Comparison of ENCODE assay signal across 8 mouse cellular contexts in the genomic region with DNA sequence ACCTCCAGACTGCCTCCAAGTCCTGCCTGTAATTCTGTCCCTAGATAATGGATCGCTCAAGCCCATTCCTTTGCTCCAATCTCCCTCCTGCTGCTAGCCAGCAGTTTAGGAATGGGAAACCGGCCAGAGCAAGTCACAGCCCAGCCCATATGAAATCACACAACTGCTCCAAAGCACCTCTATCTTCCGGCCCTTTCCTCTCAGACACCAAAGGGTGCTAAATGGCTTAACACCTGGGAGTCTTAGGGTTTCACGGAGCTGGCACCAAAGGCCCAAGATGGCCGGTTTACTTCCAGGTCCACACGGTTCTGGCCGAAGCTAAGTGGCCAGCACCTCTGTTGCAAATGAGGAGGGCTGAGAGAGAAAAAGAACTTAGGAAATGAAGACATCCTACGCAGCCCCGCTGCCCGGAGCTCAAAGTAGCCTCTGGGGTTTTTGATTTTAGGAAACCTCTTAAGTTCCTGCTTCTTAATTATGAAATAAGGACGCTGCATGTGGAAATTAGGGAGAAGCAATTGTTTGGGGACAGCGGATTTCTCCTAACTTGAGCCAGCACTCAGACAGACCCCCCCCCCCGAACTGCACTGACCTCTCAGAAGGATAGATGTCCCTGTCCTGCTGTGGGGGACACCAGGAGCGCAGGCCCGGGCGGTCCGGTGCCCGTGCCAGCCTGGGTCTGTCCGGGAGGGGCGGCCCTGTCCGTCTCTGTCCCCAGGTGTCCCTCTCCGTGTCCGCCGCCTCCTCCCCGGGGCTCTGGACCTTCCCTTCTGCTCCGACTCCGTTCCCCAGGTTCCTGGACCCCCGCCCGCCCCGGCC. TPM values are rescaled to one million over a fixed set of nuclear protein-coding genes. Genes with fewer than 3 reads are reported as not detected.
DNase-seq lines count a peak whose midpoint lies in the region; TF ChIP-seq lines count a peak whose summit lies in the region.

No protein-coding gene starts in this region.

- H3K27me3 ChIP-seq in heart, adult 2 months (ENCODE audit: control insufficient read depth, insufficient read depth, low read length): no peaks in the 10 kb centered on the region
- H3K27me3 ChIP-seq in kidney, adult 2 months (replicated peaks; ENCODE audit: control insufficient read depth, insufficient read depth, low read length): no peaks in the 10 kb centered on the region

- H3K4me3 ChIP-seq in brown adipose tissue, adult 24 weeks (ENCODE audit: insufficient read depth, low read depth, low read length): peak overlapping the region; percentile 76
- peak overlapping the region; percentile 96 for H3K4me3 ChIP-seq in heart, adult 2 months
- peak overlapping the region; percentile 70 for H3K4me3 ChIP-seq in kidney, adult 2 months (ENCODE audit: insufficient read depth, low read depth, low read length)

- H3K79me2 ChIP-seq in heart, adult 2 months (replicated peaks; ENCODE audit: control insufficient read depth, insufficient read depth, low read length): peaks cover 2% of the 10 kb centered on the region

- TF ChIP-seq POLR2A in heart, adult 2 months (IDR thresholded peaks at IDR 0.05; ENCODE audit: insufficient read depth, low read depth, low read length): no peak
- no peak for TF ChIP-seq POLR2A in kidney, adult 2 months (IDR thresholded peaks at IDR 0.05; ENCODE audit: low read depth, low read length)

- peaks cover 7% of the 10 kb centered on the region for H3K4me1 ChIP-seq in brown adipose tissue, adult 24 weeks (ENCODE audit: control insufficient read depth, insufficient read depth, insufficient read length, low read length)
- H3K4me1 ChIP-seq in heart, adult 2 months (ENCODE audit: control insufficient read depth, insufficient read depth, low read length): peaks cover 27% of the 10 kb centered on the region
- H3K4me1 ChIP-seq in kidney, adult 2 months (ENCODE audit: control insufficient read depth, insufficient read depth, low read length): peaks cover 32% of the 10 kb centered on the region

- no peaks in the 10 kb centered on the region; the same call in 1 of the 2 replicates for H3K36me3 ChIP-seq in heart, adult 2 months (ENCODE audit: control insufficient read depth, insufficient read depth, low read length)
- no peaks in the 10 kb centered on the region for H3K36me3 ChIP-seq in kidney, adult 2 months (ENCODE audit: control insufficient read depth, insufficient read depth, low read length)

- peak overlapping the region; percentile 43 for H3K27ac ChIP-seq in brown adipose tissue, adult 24 weeks (replicated peaks; ENCODE audit: low read depth, low read length)
- peak overlapping the region; percentile 97 for H3K27ac ChIP-seq in heart, adult 2 months
- H3K27ac ChIP-seq in kidney, adult 2 months (ENCODE audit: insufficient read depth, low read depth, low read length): peak overlapping the region; percentile 57

- intact Hi-C loops in heart, adult 2 months (cut with DNase I): no loop called here

- no peak for TF ChIP-seq EP300 in heart, adult 2 months (IDR thresholded peaks at IDR 0.05; ENCODE audit: insufficient read depth, low read depth, low read length)

- peak overlapping the region; percentile 98 for H3K9ac ChIP-seq in heart, adult 2 months (ENCODE audit: low read depth, low read length)

- WGBS in heart, adult 2 months: 2% methylated on average over 30 of the region's 30 CpGs
- 3% methylated on average over 30 of the region's 30 CpGs for WGBS in kidney, adult 2 months

- DNase-seq in cerebellum, adult 11-12 months: peak; percentile 39
- DNase-seq in cerebellum, postnatal 10 days: no peak
- peak; percentile 70 to 79 for DNase-seq in heart, adult 2 months
- DNase-seq in kidney, adult 2 months: peak; percentile 78
- peak; percentile 55 for DNase-seq in lung, postnatal 10 days
- DNase-seq in testis, postnatal 10 days (ENCODE audit: low spot score): peak; percentile 64
- DNase-seq in left cerebral cortex, adult 18-20 months (ENCODE audit: low spot score in 2 of 2): no peak

- no peak for TF ChIP-seq CTCF in heart, adult 2 months (IDR thresholded peaks at IDR 0.05)
- no peak for TF ChIP-seq CTCF in kidney, adult 2 months (conservative IDR thresholded peaks at IDR 0.05; ENCODE audit: insufficient read depth, insufficient read length, low read depth, low read length)

RNA-seq across cellular contexts. Expression of a gene that starts 0.5 kb away (rescaled TPM):
- polyA plus RNA-seq in brown adipose tissue, adult 24 weeks (2012; ENCODE audit: insufficient read depth, insufficient read length, missing spikeins): 8.1 and 8.2 TPM in 2 replicates
- total RNA-seq in heart, adult 2 months (2021): 10 to 100 TPM; 38.3 to 47.1 TPM
- 26.8 and 40.2 TPM in 2 replicates for polyA plus RNA-seq in heart, adult 2 months (2012; rRNA removed)
- polyA plus RNA-seq in kidney, adult 2 months (2012; rRNA removed): 111 and 119 TPM in 2 replicates
- 10 to 100 TPM in 1 of 2 experiments, 1 to 10 TPM in 1; 6.6 to 10.1 TPM for total RNA-seq in left cerebral cortex, adult 18-20 months (2021)

RNA-seq across cellular contexts. Expression of a gene that starts 42.9 kb away (rescaled TPM):
- 21.6 and 26.2 TPM in 2 replicates for polyA plus RNA-seq in brown adipose tissue, adult 24 weeks (2012; ENCODE audit: insufficient read depth, insufficient read length, missing spikeins)
- total RNA-seq in heart, adult 2 months (2021): 10 to 100 TPM; 11.0 to 13.8 TPM
- 21.9 and 23.6 TPM in 2 replicates for polyA plus RNA-seq in heart, adult 2 months (2012; rRNA removed)
- polyA plus RNA-seq in kidney, adult 2 months (2012; rRNA removed): 22.8 and 25.5 TPM in 2 replicates
- 10 to 100 TPM; 10.7 to 17.5 TPM for total RNA-seq in left cerebral cortex, adult 18-20 months (2021)

RNA-seq across cellular contexts. Expression of a gene that starts 43.2 kb away (rescaled TPM):
- polyA plus RNA-seq in brown adipose tissue, adult 24 weeks (2012; ENCODE audit: insufficient read depth, insufficient read length, missing spikeins): not detected in 2 replicates
- under 1 TPM in 1 of 2 experiments, not detected in 1; 0.41 TPM for total RNA-seq in heart, adult 2 months (2021)
- 0.29 and 0.32 TPM in 2 replicates for polyA plus RNA-seq in heart, adult 2 months (2012; rRNA removed)
- polyA plus RNA-seq in kidney, adult 2 months (2012; rRNA removed): 0.03 and 0.11 TPM in 2 replicates
- under 1 TPM; 0.19 to 0.21 TPM for total RNA-seq in left cerebral cortex, adult 18-20 months (2021)

RNA-seq across cellular contexts. Expression of a gene that starts 48.4 kb away (rescaled TPM):
- 5.7 and 6.9 TPM in 2 replicates for polyA plus RNA-seq in brown adipose tissue, adult 24 weeks (2012; ENCODE audit: insufficient read depth, insufficient read length, missing spikeins)
- 10 to 100 TPM in 1 of 2 experiments, 1 to 10 TPM in 1; 8.2 to 11.0 TPM for total RNA-seq in heart, adult 2 months (2021)
- 15.7 and 17.3 TPM in 2 replicates for polyA plus RNA-seq in heart, adult 2 months (2012; rRNA removed)
- 36.3 and 48.4 TPM in 2 replicates for polyA plus RNA-seq in kidney, adult 2 months (2012; rRNA removed)
- total RNA-seq in left cerebral cortex, adult 18-20 months (2021): 10 to 100 TPM; 29.3 to 34.3 TPM

RNA-seq across cellular contexts. Expression of a gene that starts 48.7 kb away (rescaled TPM):
- polyA plus RNA-seq in brown adipose tissue, adult 24 weeks (2012; ENCODE audit: insufficient read depth, insufficient read length, missing spikeins): 5.0 and 5.7 TPM in 2 replicates
- 1 to 10 TPM; 7.5 to 8.1 TPM for total RNA-seq in heart, adult 2 months (2021)
- 8.9 and 9.0 TPM in 2 replicates for polyA plus RNA-seq in heart, adult 2 months (2012; rRNA removed)
- polyA plus RNA-seq in kidney, adult 2 months (2012; rRNA removed): 28.8 and 32.3 TPM in 2 replicates
- total RNA-seq in left cerebral cortex, adult 18-20 months (2021): 10 to 100 TPM; 93.9 to 94.5 TPM

Comparison
In these comparisons a context has a peak if more than half of its experiments do, and no peak if none do; other contexts are left out.
1. DNase-seq: peak in cerebellum, adult 11-12 months (single experiment), heart, adult 2 months (2 of 2), kidney, adult 2 months (single experiment), lung, postnatal 10 days (single experiment) and testis, postnatal 10 days (single experiment); none in cerebellum, postnatal 10 days (0 of 2) and left cerebral cortex, adult 18-20 months (0 of 2).
2. H3K27ac ChIP-seq: peak in every context shown above with its lines; median percentile 97 in heart, adult 2 months; 57 in kidney, adult 2 months; 43 in brown adipose tissue, adult 24 weeks.
3. Peak in every context shown above with its lines, with median percentiles within 50 percentile points of each other: H3K4me3 ChIP-seq.